Mouse (Mus musculus) retina, adult 2 months (tissue): ENCODE results near the gene Skap2.

ENCODE experiments used
- DNase-seq: peaks from one replicate; pipeline ENCODE4 v3.0.0-alpha.2; 2012; ENCODE audit warnings: low read depth, low spot score

Skap2 gene

DNA sequence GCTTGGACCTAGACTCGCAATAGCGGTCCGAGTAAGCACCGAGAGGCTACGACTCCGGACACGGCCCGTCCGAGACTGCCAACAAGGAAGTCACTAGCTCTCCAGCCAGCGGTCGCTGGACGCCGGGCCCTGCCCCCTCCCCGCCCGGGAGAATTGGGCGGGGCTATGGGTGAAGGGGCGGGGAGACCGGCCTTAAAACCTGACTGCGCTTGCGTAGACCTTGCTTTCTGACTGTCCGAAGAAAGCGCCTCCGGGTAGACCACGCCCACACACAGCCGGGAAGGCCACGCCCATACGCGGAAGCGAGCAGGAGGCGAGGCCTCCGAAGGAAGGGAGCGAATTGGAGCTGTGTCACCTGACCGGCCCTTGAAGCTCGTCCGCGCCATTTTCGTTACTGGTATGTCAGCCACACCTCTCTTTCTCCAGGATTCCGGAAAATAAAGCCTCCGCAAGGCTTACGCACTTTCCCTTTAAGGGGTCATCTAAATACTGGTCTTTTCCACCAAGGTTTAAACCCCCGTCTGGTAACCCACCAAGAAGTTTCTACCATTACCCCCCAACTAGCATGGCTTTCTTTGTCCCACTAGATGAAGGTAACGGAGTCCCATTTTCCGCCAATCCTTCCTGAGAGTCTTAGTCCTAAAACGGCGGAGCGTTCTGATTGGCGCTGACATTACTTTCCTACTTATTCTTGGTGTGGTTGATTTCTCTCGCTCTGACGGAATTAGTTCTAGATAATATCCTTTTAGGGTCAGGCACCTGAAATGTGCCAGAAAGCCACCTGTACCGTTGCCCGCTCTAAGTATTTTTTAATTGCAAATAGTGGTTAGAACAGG, at the start of gene Skap2:
Gene Skap2, minus strand, starts transcription at position 141 of the 836 bp plus-strand sequence.
- peak; percentile 98 for DNase-seq

DNA sequence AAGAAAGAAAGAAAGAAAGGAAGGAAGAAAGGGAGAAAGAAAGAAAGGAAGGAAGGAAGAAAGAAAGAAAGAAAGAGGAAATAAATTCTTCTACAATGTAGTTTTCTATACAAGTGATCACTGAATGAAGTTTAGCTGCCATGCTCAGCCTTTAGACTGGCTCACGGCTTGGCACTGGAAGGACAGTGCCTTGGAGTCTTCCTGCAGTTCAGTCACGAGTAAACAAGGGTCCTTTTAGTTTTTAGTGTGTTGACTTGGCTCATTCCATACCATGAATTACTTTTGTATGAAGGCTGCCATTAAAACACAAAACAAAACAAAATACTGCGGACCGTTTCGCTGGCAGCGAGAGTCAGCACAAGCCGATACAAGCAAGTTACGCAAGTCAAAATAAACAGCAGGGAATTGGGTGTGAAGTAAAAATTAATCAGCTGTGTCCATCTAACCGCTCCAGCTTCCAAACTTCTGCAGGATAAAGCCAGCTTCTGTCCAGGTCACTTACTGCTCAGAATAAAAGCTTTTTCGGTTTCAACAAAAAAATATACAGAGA, 46.6 kb upstream of the Skap2 start:
- no peak for DNase-seq

DNA sequence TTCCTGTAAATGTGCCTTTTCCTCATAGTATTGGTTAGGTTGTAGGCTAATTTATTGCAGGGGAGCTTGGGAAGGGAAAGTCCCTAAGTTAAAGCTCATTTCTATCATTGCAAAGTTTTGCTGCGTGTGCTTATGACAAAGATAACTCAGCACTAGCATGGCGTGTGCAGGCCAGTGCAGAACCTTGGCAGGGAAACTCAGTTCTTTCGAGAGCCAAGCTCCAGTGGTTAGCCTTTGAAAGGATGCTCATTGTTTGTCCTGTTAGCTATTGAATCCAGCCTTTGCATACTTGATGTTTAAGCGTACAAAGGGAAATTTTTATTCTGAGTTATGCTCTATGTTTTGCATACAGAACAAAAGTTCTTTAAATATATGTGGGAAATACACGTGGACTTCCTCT, 45.8 kb upstream of the Skap2 start:
- no peak for DNase-seq

DNA sequence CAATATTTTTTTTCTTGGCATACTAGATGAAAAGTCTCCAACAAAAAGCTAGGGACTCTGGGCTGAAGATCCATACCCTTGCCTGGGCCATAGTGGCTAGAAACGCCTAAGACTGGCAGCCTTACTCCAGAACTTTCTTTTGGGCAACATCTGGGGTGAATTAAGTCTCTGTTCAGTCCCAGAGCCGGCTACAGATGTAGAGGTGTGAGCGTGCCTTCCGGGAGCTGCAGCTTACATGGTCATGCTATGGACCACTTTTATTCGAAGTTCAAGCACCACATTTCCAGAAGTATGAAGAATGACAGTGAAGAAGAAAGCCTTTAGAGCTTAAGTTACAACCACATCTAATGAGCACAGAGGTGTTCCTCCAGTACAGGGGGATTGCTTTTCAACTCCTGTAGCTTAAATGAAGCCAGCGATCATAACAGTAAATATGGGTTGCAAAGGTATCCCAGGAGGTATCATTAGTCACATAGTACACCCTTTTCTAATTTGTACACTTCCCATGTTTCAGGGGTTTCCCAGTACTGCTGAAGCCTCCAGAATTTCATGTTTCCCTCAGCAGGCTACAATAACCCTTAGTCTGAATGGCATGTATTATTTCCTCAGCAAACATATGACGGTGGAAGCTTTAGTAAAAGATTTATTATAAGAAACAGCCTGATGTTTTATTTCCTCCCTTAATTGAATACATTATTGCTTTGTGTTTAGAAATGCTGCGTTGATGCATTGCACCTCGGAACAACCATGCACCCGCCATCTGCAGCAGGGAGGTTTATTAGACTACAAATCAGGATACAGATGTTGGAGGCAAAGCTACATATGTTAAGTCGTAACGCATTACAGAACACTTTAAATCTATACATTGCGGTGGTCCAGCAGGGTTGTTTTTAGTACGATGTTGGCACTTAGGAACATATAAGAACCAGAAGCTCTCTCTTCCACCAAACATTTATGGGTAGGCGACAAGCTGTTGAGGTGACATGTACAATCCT, 41.5 kb upstream of the Skap2 start:
- DNase-seq = no peak

DNA sequence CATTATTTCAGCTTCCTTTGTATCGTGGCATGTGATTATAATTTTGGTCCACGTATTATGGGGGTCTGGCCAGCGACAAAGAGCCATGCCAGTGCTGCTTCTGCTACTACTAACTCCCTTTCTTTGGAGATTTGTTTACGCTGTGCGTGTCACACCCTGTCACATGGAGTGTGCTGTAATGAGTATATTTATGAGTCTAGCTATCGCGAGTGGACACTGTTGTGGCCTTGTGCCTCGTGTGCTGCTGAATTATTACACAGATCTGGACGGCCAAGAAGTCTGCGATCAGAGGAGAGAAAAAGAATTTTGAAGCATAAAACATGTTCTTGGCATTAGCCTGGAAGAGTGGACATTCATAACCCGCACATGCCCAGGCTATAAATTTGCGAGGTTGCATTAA, 37.7 kb upstream of the Skap2 start:
- no peak for DNase-seq

DNA sequence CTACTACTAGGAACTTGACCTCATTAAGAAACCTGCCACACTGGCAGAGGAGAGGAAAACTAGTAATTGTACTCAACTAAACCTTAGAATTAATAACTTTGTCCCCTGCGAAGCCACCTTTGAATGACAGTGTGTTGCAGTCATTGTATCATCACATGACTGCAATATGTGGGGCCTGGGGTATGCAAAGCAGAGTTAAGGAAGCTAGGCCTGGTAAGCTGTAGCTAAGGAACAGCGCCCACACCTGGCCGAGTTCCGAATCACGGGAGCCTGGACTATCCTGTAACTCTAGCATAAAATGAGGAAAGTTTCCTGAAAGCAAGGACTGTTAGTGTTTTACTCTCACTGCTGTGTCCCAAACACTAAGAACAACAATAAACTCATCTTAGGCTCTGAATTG, 33.2 kb upstream of the Skap2 start:
- DNase-seq = no peak

DNA sequence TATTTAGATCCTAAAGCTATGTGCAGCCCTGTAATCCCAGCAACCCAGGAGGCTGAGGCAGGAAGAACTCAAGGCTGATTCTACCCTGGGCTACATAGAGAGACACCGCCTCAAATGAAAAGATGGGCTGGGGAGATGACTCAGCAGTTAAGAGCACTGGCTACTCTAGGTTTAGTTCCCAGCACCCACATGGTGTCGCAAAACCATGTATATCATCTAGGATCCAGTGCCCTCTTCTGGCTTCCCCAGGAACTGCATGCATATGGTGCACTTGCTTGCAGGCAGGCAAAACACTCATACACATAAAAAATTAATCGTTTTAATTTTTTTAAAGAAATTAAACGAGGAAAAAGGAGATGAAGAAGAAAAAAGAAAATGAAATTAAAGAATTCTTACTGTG, 23.7 kb upstream of the Skap2 start:
- no peak for DNase-seq

DNA sequence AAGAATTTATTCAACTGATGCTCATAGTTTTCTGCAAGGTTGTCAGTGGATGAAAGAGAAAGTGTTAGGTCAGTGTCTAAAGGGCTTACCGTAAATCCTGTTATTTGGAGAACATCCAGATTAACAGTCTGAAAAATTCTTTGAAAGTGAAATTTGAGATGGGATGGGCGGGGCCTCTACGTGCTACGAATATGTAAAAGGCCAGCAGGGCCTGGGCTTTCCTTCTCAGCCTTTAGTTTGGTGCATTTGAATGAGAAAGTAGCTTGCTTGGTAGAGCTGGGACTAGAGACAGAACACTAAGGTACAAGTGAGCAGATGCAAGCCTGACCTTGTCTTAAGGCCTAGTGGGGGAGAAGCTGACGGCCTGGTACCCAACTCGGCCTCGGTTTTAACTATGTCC, 18.8 kb upstream of the Skap2 start:
- no peak for DNase-seq

DNA sequence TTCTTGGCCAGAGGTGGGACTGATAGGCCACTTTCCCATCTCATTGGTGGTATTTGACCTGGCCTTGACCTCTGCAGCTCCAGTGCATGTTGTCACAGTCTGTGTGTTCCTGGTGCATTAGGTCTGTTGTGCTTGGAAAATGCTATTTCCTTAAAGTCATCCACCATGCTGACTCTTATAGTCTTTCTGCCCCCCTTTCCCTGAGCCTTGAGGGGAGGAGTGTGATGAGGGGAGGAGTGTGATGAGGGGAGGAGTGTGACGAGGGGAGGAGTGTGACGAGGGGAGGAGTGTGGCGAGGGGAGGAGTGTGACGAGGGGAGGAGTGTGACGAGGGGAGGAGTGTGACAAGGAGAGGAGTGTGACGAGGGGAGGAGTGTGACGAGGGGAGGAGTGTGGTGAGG, 15.8 kb upstream of the Skap2 start:
- no peak for DNase-seq

DNA sequence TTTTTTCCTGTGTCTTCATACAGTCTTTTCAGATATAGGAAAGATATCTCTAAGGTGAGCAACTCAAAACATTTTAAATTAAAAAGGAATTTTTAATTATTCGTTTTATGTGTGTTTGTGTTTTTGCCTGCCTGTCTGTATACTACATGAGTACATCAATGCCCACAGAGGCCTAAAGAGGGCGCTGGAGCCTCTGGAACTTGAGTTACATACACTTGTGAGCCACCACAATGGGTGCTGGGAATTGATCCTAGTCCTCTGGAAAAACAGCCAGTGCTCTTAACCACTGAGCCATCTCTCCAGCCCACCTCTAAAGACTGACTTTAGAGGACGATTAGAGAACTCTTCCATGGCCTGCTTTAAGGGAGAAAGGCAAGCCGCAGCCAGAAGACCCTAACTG, 14.8 kb upstream of the Skap2 start:
- no peak for DNase-seq

DNA sequence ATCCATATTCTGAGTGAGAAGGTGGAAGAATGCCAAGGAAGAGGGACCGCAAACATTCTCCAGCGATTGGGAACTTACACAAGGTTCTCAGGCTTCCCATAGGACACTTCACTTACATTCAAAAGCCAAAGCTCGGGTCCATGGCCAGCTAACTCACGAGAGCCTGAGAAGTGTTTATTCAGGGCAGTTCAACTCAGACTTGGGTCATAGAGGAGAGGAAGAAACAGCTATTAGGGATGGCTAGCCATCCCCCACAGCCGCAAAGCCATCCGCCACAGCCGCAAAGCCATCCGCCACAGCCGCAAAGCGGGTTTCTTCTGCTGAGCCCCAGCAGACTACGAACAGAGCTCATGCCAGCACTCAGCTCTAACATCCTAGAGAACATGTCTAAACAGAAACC, 13.9 kb upstream of the Skap2 start:
- DNase-seq = no peak

DNA sequence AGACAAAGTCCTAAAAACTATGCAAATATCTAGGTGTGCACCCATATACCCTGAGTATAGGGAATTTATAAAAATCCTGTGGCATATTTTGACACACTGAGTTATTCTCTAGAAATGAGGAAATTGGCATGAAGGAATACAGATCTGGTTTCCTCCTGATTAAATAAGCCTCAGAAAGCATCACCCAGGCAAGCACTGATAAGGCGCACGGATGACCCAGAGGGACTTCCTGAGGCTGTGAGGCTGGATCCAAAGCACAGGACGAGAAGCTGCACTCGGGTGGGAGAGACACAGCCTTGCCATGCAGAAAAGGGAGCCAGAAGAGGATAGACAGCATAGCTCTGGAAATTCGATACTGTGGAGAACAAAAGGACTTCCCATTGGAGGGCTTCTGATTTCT, 12.4 kb upstream of the Skap2 start:
- no peak for DNase-seq

DNA sequence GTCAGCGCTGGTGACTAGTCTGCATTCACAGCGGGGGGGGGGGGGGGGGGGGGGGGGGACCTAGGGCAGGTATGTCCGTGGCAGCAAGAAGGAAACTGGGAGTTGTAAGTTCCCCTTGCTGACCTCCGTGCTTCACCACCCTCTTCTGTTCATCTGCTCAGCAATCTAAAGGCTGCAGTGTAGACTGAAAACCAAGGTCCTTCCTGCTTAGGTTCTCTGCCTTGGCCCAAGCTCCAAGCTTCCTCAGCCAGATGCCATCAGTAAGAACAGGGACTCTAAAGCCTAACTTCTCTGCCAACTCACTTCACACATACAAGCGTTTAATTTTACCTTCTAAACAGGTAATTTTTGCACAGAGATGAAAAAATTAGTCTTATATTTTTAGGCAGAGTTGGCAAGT, 10.0 kb upstream of the Skap2 start:
- DNase-seq = no peak

DNA sequence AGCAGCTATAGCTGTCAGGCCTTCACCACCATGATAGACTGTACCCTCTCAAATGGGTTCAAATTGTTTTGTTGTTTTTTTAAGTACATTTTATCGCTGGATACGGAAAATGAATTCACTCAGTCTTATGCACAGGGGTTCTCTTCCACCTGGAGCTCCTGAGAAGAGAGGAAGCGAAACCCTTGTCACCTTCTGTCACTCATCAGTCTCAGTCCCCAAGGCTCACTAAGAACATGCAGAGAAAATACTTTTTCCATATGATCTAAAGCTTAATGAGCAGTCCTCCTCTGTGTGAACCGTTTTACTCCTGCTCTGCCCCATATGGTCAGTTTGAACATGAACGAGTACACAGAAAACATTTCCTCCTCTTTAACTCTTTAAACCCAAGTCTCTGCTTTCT, 7.9 kb upstream of the Skap2 start:
- no peak for DNase-seq

DNA sequence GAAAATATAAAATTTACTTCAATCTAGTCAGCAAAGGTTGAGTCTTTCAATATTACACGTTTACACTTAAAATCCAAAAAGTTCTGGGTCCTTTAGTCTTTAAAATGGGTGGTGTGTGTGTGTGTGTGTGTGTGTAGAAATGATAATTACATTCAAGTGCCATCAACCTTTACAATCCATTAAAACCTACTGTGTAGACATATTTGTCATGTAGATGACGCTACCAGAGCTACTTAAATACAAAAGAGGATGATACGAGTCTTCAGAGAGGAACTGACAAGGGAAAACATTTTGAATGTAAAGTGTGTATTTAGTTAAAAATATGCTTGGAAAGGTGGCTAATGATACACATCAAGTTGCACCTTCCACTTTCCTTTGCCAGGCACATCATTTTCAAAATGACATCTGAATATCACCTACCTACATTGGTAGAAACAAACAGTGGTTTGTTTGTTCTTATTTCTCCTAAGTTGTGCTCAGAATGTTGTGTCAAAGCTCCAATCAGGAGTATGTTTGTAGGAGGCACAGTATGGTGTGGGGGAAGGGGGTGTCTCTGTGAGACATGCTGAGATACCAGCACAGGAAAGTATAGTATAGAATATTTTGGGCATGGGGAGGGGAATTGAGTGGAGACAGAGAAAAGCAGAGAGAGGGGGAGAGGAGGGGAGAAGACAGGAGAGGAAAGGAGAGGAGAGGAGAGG, 1.0 kb upstream of the Skap2 start:
- no peak for DNase-seq

DNA sequence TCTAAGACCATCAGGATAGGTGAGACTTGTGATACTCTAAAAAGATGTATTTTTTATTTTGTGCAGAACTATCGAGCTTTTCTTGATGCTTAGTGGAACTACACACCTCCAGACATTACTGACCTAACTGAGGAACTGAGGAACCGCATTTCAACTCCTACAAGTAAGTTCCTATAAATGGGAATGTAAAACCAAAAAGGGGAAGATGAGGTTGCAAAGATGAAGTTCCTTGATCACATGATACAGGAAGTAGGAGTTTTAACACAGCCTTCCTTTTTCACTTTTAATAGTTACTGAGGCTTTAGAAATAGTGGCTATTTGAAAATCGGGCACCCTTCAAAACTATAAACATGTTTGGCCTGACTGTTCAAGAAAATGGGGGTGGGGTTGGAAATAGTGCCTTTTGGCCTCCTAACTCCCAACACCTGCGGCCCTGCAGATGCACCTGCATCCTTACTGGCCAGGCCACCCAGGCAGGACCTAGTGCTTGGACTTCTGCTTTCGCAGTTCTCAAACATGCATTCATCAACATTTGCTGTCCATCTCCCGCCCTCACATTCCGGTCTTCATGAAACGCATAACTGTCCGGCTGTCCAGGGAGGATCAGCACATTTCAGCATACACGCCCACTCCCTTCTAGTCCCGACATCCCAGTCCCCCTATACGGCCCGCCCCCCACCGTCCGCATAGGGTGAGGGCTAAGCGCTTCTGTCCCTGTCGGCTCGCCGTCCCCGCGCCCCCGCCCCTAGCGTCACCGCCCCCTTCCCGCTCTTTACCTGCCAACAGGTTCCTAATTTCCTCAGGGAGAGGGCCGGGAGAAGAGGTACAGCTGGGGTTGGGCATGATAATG, 565 bp downstream of the Skap2 start:
- no peak for DNase-seq

DNA sequence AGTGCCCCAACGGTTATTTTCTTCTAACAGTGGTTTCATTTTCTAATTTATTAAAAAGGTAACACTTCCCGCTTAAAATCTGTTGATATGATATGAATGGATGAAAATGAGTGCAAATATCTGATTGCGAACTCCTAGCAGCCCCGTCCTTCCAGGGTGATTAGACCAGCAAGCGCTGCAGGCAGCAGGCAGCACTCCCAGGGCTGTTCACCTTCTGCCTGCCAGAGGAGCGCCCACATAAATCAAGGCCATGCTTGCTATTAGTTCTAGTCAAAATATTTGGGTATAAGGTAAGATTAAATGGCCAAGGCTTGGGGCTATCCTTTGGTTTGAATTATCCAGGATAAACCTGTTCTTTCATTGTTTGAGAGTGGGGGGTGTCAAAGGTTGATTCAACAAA, 3.0 kb downstream of the Skap2 start:
- no peak for DNase-seq

DNA sequence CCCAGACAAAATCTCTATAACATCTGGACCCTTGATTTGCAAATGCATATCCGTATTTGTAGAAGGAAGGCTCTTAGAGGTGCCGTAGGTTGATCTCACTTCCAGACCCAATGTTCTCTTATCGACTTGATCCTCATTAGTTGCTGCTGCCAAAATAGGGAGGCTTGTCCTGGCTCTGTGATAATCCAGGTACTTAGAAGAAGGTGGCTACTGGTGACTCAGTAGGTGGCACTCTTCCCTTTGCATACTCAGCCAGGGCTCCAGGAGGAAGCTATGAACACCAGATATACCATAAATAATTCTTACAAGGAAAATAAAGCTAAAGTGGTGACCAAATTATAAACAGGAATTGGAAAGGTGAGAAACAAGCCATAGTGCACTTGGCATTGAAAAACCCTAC, 3.6 kb downstream of the Skap2 start:
- DNase-seq = no peak

DNA sequence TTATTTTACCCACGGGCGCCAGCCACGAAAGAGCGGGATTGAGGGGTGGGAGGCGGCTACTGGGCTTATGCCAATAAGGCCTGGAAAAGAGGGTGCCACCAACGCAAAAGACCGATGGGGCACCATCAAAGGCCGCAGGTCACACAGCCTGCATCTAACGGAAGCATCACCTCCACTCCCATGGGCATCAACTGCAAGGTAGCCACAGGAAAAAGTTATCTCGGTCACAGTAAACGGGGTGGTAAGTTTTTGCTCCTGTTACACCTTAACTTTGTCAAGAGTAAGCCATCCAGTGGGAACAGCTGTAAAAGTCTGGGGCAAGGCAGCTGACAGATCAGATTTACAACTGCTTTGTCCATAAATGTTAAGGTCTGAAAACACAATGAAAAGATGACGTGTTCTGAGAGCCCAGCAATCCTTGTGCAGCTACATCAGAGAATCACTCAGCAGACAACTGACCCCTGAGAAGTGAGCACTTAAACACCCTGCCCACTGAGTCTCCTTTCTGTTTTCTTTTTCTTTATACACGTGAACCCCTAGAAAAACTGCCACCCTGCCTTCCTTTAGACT, 5.6 kb downstream of the Skap2 start:
- no peak for DNase-seq

DNA sequence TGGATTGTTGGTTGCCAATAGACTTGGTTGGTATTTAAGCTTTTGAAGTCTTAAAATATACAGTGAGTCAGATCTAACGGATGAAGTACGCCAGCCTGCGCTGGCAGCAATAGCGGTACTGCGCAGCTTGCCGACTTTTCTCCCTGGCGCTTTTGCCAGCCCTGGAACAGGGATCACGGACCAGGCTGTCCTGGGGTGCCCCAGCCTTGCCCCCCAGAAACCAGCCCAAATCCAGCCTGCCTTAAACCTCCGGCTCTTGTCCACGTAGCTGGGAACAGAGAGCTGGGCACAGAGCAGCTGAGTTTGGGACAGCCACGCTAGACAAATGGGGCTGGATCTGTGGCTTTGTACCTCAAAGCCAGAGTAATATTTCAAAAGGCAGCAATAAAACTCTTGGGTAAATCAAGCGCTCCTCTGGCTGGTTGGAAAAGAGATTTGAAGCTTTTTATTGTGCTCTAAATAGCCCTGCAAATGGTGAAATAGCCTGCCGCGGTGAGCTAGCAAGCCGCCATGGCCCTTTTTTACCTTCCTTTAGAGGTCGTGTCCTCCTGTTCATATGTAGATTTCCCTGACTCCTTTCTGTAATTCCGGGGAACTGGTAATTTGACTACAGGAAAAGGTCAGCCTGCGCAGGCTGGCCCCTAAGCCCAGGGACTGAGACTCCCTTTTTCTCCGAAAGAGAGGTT, 6.2 kb downstream of the Skap2 start:
- DNase-seq = no peak
